Mouse (Mus musculus): ENCODE measurements around the gene Cers4.

Gene Cers4

GRCm38 (mm10) chr8:4492851-4493685 is at the start of gene Cers4:
Gene Cers4 (plus strand): TSS chr8:4493026.
- peak; percentile 46 to 87 for DNase-seq (ENCODE audit: low spot score in 2 of 2)

- DNase-seq (ENCODE audit: low spot score in 2 of 2), result no peak
These were observed 34.7 kb upstream of the Cers4 start for GRCm38 (mm10) chr8:4458165-4458564.

GRCm38 (mm10) chr8:4463061-4463460 is 29.8 kb upstream of the Cers4 start:
- no peak for DNase-seq (ENCODE audit: low spot score in 2 of 2)

- DNase-seq (ENCODE audit: low spot score in 2 of 2), result no peak
These were observed 18.2 kb upstream of the Cers4 start for GRCm38 (mm10) chr8:4474419-4475187.

GRCm38 (mm10) chr8:4481154-4481553 is 11.7 kb upstream of the Cers4 start:
- no peak for DNase-seq (ENCODE audit: low spot score in 2 of 2)

GRCm38 (mm10) chr8:4481586-4481985 is 11.2 kb upstream of the Cers4 start:
- no peak for DNase-seq (ENCODE audit: low spot score in 2 of 2)

- no peak for DNase-seq (ENCODE audit: low spot score in 2 of 2)
These were observed 10.3 kb upstream of the Cers4 start for GRCm38 (mm10) chr8:4482501-4482900.

- DNase-seq (ENCODE audit: low spot score in 2 of 2), result no peak
These were observed 9.5 kb upstream of the Cers4 start for GRCm38 (mm10) chr8:4483330-4483729.

GRCm38 (mm10) chr8:4493686-4494440 is 1.0 kb downstream of the Cers4 start:
- DNase-seq (ENCODE audit: low spot score in 2 of 2), result peak; percentile 15 to 39

GRCm38 (mm10) chr8:4495976-4496375 is 3.1 kb downstream of the Cers4 start:
- no peak for DNase-seq (ENCODE audit: low spot score in 2 of 2)

GRCm38 (mm10) chr8:4497610-4498009 is 4.8 kb downstream of the Cers4 start:
- DNase-seq (ENCODE audit: low spot score in 2 of 2), result no peak

GRCm38 (mm10) chr8:4505364-4505763 is 12.5 kb downstream of the Cers4 start:
- no peak for DNase-seq (ENCODE audit: low spot score in 2 of 2)

GRCm38 (mm10) chr8:4507527-4507926 is 14.7 kb downstream of the Cers4 start:
- DNase-seq (ENCODE audit: low spot score in 2 of 2), result no peak

GRCm38 (mm10) chr8:4510824-4511223 is 18.0 kb downstream of the Cers4 start:
- no peak for DNase-seq (ENCODE audit: low spot score in 2 of 2)

GRCm38 (mm10) chr8:4511429-4512115 is 18.7 kb downstream of the Cers4 start:
- no peak for DNase-seq (ENCODE audit: low spot score in 2 of 2)

- no peak for DNase-seq (ENCODE audit: low spot score in 2 of 2)
These were observed 19.3 kb downstream of the Cers4 start for GRCm38 (mm10) chr8:4512116-4512495.

GRCm38 (mm10) chr8:4516162-4516561 is 23.3 kb downstream of the Cers4 start:
- peak in 1 of 2 experiments; percentile 60 for DNase-seq (ENCODE audit: low spot score in 2 of 2)

GRCm38 (mm10) chr8:4521472-4521871 is 28.6 kb downstream of the Cers4 start:
- DNase-seq (ENCODE audit: low spot score in 2 of 2), result no peak

- no peak for DNase-seq (ENCODE audit: low spot score in 2 of 2)
These were observed 30.7 kb downstream of the Cers4 start for GRCm38 (mm10) chr8:4523525-4523924.
